Comparison of ENCODE assay signal across 11 mouse cellular contexts in the genomic region with DNA sequence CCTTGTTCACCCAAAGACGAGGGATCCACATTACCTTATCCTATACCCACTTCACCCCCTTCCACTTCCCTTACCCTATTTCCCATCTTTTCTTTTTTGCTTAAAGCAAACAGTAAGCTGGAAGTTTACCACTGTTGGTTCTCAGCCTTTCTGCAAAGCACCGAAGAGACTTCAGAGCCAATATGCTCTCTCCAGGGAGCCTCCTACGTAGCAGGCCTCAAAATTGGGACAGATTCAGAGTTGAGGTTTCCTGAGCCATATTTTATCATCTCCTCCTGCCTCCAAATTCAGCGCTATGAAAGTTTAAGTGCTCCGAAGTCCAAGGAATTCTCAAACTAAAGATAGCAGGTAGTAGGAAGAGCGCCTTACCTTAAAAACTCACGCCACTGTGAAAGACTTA.
"Had no signal": no experiment of that assay in that cellular context is flagged by ENCODE, and none has a peak within 500 bp of the region (broad histone marks: within the 10 kb centered on the region; RNA-seq: fewer than 3 reads in every experiment).

No protein-coding gene starts in this region.

- DNase-seq: kidney, adult 2 months; kidney, postnatal 25 days; liver; lung, adult 18-20 months; lung, postnatal 36 days; retina, postnatal 1 day; thymus, postnatal 25 days had no signal

- ATAC-seq: intestine, postnatal 0 days; liver, embryonic 12.5 days; midbrain, embryonic 13.5 days; midbrain, embryonic 16.5 days had no signal
